Mouse (Mus musculus): ENCODE data around the gene Atat1. TPM values are rescaled to one million over a fixed set of nuclear protein-coding genes. Genes with fewer than 3 reads are reported as not detected.

The Atat1 gene
- total and polyA plus RNA-seq, 3 experiments, result 4.4 to 14.4 TPM; not detected in 1

DNA sequence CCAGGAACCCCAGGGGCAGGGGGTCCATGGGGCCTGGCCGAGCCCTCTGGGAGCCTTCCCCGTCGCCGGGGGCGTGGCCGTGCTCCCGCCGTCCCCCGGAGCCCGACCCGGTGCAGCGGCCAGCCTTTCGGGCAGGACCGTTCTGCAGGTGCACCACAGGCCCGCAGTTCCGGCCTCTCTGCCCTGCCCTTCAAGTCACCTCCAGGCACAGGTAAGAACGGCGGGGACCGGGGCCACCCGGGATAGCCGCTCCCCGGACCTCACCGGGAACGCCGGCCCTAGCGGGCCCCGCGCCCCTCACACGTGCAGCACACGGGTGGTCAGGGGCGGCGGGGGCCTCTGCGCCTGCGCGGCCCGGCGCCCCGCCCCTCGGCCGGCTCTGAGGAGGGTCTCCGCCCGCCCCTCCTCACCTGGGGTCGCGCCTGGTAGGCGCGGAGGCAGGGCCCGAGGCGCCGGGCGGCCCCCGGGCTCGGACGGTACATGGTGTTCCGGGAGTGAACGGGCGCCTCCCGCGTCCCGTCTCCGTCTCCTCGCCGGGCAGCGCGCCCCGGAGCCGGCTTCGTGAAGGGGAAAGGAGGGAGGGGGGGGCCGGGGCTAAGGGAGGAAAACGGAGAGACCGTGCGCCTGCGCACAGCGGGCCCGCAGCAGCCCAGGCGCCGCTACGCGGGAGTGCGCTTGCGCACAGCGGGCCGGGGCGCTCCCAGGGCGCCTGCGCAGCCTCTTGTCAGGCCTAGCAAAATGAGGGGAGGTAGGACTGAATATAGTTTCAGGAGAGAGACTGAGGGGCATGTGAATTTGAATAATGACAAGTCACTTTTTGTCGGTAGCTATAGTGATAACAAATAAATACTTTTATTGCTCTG lies 12.9 kb downstream of the Atat1 start, which contains the start of gene 2310061I04Rik (continued):
- no peak for TF ChIP-seq USF1 (IDR thresholded peaks at IDR 0.05; ENCODE audit: low read depth, low read length)

DNA sequence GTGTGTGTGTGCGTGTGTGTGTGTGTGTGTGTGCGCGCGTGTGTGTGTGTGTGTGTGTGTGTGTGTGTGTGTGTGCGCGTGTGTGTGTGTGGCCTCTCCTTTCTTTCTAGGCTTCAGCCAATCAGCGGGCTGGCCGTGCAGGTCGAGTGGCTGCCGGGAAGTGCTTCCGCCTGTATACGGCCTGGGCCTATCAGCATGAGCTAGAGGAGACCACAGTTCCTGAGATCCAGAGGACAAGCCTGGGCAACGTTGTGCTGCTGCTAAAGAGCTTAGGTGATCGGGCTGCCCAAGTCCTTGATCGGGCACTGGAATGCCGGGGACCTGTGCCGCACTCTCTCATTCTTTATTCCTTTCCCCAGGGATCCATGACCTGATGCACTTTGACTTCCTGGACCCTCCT lies 22.1 kb downstream of the Atat1 start:
- Histone ChIP-seq H3K4me3 (ENCODE audit: control insufficient read depth in 1 of 2, insufficient read depth in 1 of 2, low read depth in 2 of 2, low read length in 2 of 2) (no peak overlapping the region), H3K9me3 (replicated peaks; ENCODE audit: insufficient read depth, low read length) (no peaks in the 10 kb centered on the region), H3K9ac (ENCODE audit: control insufficient read depth, low read depth, low read length, poor library complexity, severe bottlenecking) (no peak overlapping the region), H3K4me1 (ENCODE audit: control insufficient read depth in 1 of 2, insufficient read depth in 2 of 2, low read length in 2 of 2) (no peaks in the 10 kb centered on the region), H3K27ac (ENCODE audit: control insufficient read depth, low read depth, low read length) (no peak overlapping the region), H3K27me3 (ENCODE audit: control insufficient read depth in 1 of 2, insufficient read depth in 2 of 2, low read length in 2 of 2) (no peaks in the 10 kb centered on the region), H3K79me2 (ENCODE audit: control insufficient read depth, insufficient read depth, low read length, poor library complexity) (no peaks in the 10 kb centered on the region), H3K36me3 (ENCODE audit: control insufficient read depth in 1 of 2, insufficient read depth in 2 of 2, low read length in 2 of 2) (peaks cover 0 to 10% of the 10 kb centered on the region in 2 experiments; a peak in 2 of 4 replicates)
- TF ChIP-seq CHD2 (IDR thresholded peaks at IDR 0.05; ENCODE audit: low read length) (no peak), ZC3H11A (IDR thresholded peaks at IDR 0.05; ENCODE audit: low read depth, low read length) (no peak), MAZ (IDR thresholded peaks at IDR 0.05; ENCODE audit: low read depth, low read length) (no peak)
- DNase-seq (ENCODE audit: low read depth, low spot score), result no peak

DNA sequence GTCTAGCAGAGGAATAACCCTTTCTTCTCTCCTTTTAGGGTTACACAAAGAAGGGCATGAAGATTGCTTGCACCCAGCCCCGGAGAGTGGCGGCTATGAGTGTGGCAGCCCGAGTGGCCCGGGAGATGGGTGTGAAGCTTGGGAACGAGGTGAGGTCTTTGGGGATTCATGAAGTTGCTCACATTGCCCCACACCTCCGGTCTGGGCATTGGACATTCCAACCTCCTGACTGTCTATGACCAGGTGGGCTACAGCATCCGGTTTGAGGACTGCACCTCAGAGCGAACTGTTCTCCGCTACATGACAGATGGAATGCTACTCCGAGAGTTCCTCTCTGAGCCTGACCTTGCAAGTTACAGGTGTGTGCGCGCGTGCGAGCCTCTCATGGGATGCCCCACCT lies 26.1 kb downstream of the Atat1 start:
- H3K9me3 ChIP-seq (replicated peaks; ENCODE audit: insufficient read depth, low read length), result no peaks in the 10 kb centered on the region
- H3K79me2 ChIP-seq (ENCODE audit: control insufficient read depth, insufficient read depth, low read length, poor library complexity), result peaks cover 14% of the 10 kb centered on the region
- TF ChIP-seq ZC3H11A (IDR thresholded peaks at IDR 0.05; ENCODE audit: low read depth, low read length) (no peak), BHLHE40 (IDR thresholded peaks at IDR 0.05; ENCODE audit: borderline replicate concordance, low read depth, low read length) (no peak), CHD2 (IDR thresholded peaks at IDR 0.05; ENCODE audit: low read length) (no peak), ETS1 (IDR thresholded peaks at IDR 0.05; ENCODE audit: low read depth, low read length) (no peak), MXI1 (IDR thresholded peaks at IDR 0.05; ENCODE audit: low read depth, low read length) (no peak), ELF1 (IDR thresholded peaks at IDR 0.05; ENCODE audit: low read depth, low read length) (no peak), MAZ (IDR thresholded peaks at IDR 0.05; ENCODE audit: low read depth, low read length) (no peak), MEF2A (IDR thresholded peaks at IDR 0.05; ENCODE audit: extremely low read depth, insufficient replicate concordance, low read depth, low read length, poor library complexity, severe bottlenecking) (no peak), CHD1 (IDR thresholded peaks at IDR 0.05; ENCODE audit: low read depth, low read length) (no peak), ZNF384 (IDR thresholded peaks at IDR 0.05; ENCODE audit: low read depth, low read length) (no peak)
- no peak overlapping the region for H3K27ac ChIP-seq (ENCODE audit: control insufficient read depth, low read depth, low read length)
- H3K9ac ChIP-seq (ENCODE audit: control insufficient read depth, low read depth, low read length, poor library complexity, severe bottlenecking), result no peak overlapping the region
- peaks cover 2 to 4% of the 10 kb centered on the region in 2 experiments; a peak in 2 of 4 replicates for H3K36me3 ChIP-seq (ENCODE audit: control insufficient read depth in 1 of 2, insufficient read depth in 2 of 2, low read length in 2 of 2)
- no peak for DNase-seq (ENCODE audit: low read depth, low spot score)
- no peaks in the 10 kb centered on the region for H3K27me3 ChIP-seq (ENCODE audit: control insufficient read depth in 1 of 2, insufficient read depth in 2 of 2, low read length in 2 of 2)
- no peak overlapping the region for H3K4me3 ChIP-seq (ENCODE audit: control insufficient read depth in 1 of 2, insufficient read depth in 1 of 2, low read depth in 2 of 2, low read length in 2 of 2)
- peaks cover 2 to 7% of the 10 kb centered on the region in 2 experiments; a peak in 2 of 4 replicates for H3K4me1 ChIP-seq (ENCODE audit: control insufficient read depth in 1 of 2, insufficient read depth in 2 of 2, low read length in 2 of 2)
